Mouse (Mus musculus): ENCODE measurements around the gene Ap3s2. TPM values are rescaled to one million over a fixed set of nuclear protein-coding genes. Genes with fewer than 3 reads are reported as not detected.

Ap3s2 gene
- polyA plus RNA-seq, 1 experiment: 26.4 TPM

DNA sequence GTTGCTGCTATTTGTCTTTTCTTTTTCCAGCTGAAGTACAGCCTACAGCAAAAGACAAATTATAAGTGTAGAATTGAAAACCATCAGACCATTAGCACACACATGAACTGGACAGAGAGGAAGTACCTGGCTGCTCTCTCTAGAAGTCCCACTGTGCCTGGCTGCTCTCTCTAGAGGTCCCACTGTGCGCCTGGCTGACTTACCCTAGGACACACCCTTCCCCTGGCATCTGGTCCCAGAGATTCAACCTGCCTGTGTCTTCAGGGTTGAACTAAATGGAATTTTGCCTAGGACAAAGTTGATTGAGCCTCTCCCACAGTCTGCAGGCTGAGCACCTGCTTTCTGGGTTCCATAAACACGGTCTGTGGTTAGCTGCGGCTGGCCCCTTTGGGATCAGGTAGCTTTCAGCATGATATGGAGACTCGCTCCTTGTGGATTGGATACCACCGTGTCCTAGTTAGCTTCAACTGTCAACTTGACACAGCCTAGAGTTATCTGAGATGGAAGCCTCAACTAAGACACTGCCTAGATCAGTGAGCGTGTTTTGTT is 48.6 kb downstream of the Ap3s2 start:
- no peak overlapping the region for H3K4me3 ChIP-seq (ENCODE audit: insufficient read depth, low read length)
- TF ChIP-seq CTCF (IDR thresholded peaks at IDR 0.05; ENCODE audit: borderline replicate concordance, insufficient read depth, low read length) (no peak), POLR2A (IDR thresholded peaks at IDR 0.05; ENCODE audit: low read depth, low read length) (no peak)
- H3K27ac ChIP-seq (ENCODE audit: insufficient read depth, low read length): no peak overlapping the region
- no peaks in the 10 kb centered on the region for H3K4me1 ChIP-seq (ENCODE audit: control insufficient read depth, insufficient read depth, low read length)

DNA sequence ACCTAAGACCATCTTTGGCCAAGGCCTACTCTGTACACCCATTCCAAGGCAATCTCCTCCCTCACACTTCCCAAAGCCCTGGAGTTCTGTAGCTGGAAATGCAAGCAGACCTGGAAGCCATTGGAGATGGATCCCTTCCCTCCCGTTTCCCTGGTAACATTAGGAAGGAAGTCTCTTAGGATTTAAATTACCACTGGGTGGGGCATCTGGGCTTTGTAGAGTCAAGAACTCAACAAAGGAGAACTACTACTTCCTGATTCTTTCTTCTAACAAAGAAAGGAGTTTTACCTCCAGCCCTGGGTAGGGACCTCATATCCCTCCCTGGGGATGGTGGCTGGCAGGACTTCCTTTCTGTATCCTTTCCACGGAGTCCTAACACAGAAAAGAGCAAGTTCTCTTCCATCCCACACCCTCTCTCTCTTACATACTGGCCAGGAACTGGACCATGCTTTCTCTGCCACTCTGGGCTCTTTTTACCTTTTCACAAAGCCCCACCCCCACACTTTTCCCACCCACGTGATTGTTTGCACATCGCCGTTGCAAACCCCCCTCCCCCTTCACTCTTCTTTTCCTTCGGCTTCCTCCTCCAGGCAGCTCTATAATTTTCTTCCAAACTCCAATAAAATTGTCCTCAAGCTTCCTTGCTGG is 51.3 kb downstream of the Ap3s2 start:
- no peak overlapping the region for H3K4me3 ChIP-seq (ENCODE audit: insufficient read depth, low read length)
- no peak overlapping the region for H3K27ac ChIP-seq (ENCODE audit: insufficient read depth, low read length)
- no peaks in the 10 kb centered on the region for H3K4me1 ChIP-seq (ENCODE audit: control insufficient read depth, insufficient read depth, low read length)
- no peak for TF ChIP-seq POLR2A (IDR thresholded peaks at IDR 0.05; ENCODE audit: low read depth, low read length)
- no peak for TF ChIP-seq CTCF (IDR thresholded peaks at IDR 0.05; ENCODE audit: borderline replicate concordance, insufficient read depth, low read length)

DNA sequence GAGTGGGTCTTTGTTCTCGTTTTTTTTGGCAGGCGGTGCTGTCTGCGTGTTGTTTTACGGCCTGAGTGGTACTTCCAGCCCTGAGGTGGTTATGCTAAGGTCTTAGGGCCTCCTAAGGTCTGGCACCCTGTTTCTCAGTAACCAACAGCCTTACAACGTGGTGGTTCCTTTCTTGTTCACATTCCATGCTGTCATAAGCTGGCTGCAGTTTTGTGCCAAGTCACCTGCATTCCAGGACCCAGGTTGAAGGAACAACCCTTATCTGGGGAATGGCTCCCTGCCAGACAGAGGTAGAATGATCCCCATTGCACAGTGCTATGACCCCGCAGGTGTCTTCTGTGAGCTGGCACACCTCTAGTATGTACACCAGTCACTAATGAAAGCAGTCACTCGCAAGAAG is 52.0 kb downstream of the Ap3s2 start:
- no peak overlapping the region for H3K4me3 ChIP-seq (ENCODE audit: insufficient read depth, low read length)
- no peak for TF ChIP-seq CTCF (IDR thresholded peaks at IDR 0.05; ENCODE audit: borderline replicate concordance, insufficient read depth, low read length)
- TF ChIP-seq POLR2A (IDR thresholded peaks at IDR 0.05; ENCODE audit: low read depth, low read length): no peak
- H3K27ac ChIP-seq (ENCODE audit: insufficient read depth, low read length): no peak overlapping the region
- H3K4me1 ChIP-seq (ENCODE audit: control insufficient read depth, insufficient read depth, low read length): no peaks in the 10 kb centered on the region

DNA sequence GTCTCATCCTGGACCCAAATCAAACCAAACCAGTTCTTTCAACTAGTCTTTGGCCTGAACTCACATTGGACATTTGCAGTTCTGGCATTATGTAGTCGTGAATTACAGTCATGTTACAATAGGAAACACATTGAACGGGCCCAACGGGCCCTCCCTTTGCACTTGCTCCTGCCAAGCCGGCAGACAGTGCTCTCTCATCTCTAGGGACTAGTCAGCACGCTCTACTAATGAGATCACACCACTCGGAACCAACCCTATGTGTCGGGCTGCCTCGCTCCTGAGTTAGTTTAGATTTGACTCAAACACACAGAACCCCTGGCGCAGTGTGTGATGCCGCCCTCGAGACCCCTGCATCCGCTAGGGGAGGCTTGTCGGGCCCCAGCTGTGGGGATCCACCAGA is 52.6 kb downstream of the Ap3s2 start:
- H3K27ac ChIP-seq (ENCODE audit: insufficient read depth, low read length): no peak overlapping the region
- no peak overlapping the region for H3K4me3 ChIP-seq (ENCODE audit: insufficient read depth, low read length)

DNA sequence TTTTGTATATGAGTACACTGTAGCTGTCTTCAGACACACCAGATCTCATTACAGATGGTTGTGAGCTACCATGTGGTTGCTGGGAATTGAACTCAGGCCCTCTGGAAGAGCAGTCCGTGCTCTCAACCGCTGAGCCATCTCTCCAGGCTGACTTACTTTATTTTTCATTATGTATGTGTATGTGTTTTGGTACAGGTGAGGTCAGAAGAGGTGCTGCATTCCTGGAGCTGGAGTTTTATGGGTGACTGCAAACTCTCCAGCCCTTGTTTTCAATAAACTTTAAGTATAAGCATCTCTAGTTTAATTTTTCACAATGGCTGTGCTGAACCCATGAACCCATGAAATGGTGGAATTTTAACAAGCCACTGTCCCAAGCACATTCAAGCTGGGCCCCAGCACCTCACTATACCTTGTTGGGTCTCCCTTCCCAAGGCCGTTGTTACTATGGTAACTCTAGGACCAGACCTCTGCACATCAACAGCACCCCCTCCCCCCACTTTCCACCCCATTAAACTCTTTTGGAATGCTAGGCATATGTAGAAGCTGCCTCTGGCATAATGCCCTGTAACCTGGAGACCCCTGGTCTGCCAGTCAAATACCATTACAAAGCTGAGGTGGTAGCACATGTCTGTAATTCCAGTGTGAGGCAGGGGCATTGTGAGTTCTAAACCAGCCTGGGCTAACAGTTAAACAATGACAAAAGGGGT is 54.0 kb downstream of the Ap3s2 start:
- Histone ChIP-seq H3K4me3 (ENCODE audit: insufficient read depth, low read length) (no peak overlapping the region), H3K27ac (ENCODE audit: insufficient read depth, low read length) (no peak overlapping the region), H3K4me1 (ENCODE audit: control insufficient read depth, insufficient read depth, low read length) (no peaks in the 10 kb centered on the region)
- TF ChIP-seq POLR2A (IDR thresholded peaks at IDR 0.05; ENCODE audit: low read depth, low read length) (no peak), CTCF (IDR thresholded peaks at IDR 0.05; ENCODE audit: borderline replicate concordance, insufficient read depth, low read length) (no peak)

More for the DNA sequence above, 52.6 kb downstream of the Ap3s2 start:
- H3K4me1 ChIP-seq (ENCODE audit: control insufficient read depth, insufficient read depth, low read length): no peaks in the 10 kb centered on the region
- TF ChIP-seq CTCF (IDR thresholded peaks at IDR 0.05; ENCODE audit: borderline replicate concordance, insufficient read depth, low read length) (no peak), POLR2A (IDR thresholded peaks at IDR 0.05; ENCODE audit: low read depth, low read length) (no peak)

DNA sequence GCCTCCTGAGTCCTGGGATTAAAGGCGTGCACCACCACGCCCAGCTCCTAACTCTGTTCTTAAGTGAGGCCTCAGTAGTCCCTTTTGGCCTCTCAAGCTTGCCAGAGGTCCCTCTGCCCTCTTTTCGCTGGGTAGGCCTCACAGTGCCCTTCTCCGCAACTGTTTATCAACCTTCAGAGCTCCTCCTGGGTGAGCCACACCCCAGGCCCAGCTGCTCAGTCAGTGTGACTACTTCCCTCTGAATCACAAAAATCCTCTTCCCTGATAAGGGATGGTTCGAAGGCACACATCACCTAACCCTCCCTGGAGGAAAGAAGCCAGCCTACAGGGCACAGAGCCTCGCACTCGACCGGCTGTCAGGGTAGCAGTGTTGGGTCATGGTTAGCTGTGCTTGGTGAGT is 58.7 kb downstream of the Ap3s2 start:
- Histone ChIP-seq H3K4me1 (ENCODE audit: control insufficient read depth, insufficient read depth, low read length) (no peaks in the 10 kb centered on the region), H3K4me3 (ENCODE audit: insufficient read depth, low read length) (no peak overlapping the region), H3K27ac (ENCODE audit: insufficient read depth, low read length) (no peak overlapping the region)
- TF ChIP-seq POLR2A (IDR thresholded peaks at IDR 0.05; ENCODE audit: low read depth, low read length) (no peak), CTCF (IDR thresholded peaks at IDR 0.05; ENCODE audit: borderline replicate concordance, insufficient read depth, low read length) (no peak)

DNA sequence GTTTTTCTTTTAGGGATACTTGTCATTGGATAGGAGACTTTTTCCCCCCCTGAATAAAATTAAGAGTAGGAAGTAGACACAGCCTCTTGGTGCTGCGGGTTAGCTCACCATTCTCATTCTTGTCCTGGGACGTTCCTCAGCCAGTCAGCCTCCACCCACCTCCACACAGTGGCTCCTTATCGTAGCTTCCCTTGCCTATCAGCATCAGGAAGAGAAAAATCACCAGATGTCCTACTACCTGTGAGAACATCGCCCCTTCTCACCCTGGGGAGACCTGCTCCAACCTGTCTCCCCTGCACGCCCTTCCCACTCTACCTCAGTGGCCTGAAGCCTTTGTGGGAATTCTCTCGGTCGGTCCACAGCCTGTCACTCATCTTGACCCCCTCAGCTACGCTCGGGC is 59.6 kb downstream of the Ap3s2 start, which contains the start of gene Anpep:
Anpep (minus strand) TSS at position 249 of the 400 bp plus-strand sequence.
- Histone ChIP-seq H3K4me3 (ENCODE audit: insufficient read depth, low read length) (no peak within 1 kb of the TSS), H3K4me1 (ENCODE audit: control insufficient read depth, insufficient read depth, low read length) (no peaks in the 10 kb centered on the region), H3K27ac (ENCODE audit: insufficient read depth, low read length) (no peak within 1 kb of the TSS)
- TF ChIP-seq CTCF (IDR thresholded peaks at IDR 0.05; ENCODE audit: borderline replicate concordance, insufficient read depth, low read length) (no peak), POLR2A (IDR thresholded peaks at IDR 0.05; ENCODE audit: low read depth, low read length) (no peak)

DNA sequence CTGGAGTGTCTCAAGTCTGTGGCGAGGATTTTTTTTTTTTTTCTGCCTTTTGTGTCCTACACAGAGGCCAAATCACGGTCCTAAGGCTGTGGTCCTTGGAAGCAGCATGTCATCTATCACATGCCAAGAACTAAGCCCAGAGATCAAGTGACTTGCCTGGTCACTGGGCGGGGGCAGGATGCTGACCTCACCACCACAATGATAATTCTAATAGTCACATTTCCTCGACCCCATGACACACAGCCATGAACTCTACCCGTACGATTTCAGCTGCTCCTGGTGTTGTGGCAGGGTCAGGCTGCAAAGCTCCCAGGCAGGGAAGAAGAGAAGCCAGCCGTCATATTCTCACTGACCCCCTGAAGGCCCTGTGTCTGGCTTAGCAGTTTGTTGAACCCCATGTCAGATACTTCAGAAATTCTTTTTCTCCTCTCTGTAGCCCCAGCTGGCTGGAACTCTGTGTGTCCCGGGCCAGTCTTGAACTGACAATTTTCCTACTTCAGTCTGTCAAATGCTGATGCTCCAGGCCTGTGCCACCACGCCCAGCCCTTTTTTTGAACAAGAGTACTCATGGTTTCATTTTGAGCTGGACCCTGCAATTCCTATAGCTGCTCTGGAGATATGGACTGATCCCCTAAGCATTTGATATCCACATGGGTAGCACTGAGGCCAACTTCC is 61.4 kb downstream of the Ap3s2 start:
- TF ChIP-seq CTCF (IDR thresholded peaks at IDR 0.05; ENCODE audit: borderline replicate concordance, insufficient read depth, low read length) (no peak), POLR2A (IDR thresholded peaks at IDR 0.05; ENCODE audit: low read depth, low read length) (no peak)

DNA sequence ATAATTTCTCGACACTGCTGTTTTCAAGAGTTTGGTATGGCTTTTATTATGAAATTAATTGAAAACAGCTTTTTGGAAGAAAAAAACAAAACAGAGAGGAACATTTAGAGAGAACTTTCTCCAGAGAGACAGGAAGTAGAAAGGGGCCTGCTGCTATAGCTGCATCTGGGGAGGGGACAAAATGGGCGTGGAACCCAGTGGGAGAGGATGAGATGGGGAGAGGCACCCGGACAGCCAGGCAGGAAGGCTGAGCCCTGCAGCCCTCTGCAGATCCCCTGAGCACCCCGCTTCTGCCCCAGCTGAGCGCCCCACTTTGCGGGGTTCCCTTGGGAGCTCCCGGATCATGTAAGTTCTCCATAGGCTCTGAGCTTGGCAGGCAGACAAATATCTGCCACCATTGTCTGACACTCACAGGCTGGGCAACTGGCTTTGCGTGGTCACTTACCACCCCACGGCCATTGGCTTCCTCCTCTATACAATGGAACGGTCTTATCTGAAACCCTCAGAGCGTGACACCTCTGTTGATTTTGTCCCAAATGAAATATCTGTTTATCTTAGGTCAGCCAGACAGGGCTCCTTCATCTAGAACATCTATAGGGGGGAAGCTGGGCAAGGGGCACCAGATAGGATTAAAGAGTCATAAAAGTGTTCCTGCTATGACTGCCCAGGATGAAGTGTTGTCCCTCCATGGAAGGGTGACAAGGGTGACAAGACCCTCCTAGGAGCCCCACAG is 62.1 kb downstream of the Ap3s2 start:
- no peak overlapping the region for H3K4me3 ChIP-seq (ENCODE audit: insufficient read depth, low read length)
- H3K4me1 ChIP-seq (ENCODE audit: control insufficient read depth, insufficient read depth, low read length): no peaks in the 10 kb centered on the region
- no peak overlapping the region for H3K27ac ChIP-seq (ENCODE audit: insufficient read depth, low read length)
- TF ChIP-seq CTCF (IDR thresholded peaks at IDR 0.05; ENCODE audit: borderline replicate concordance, insufficient read depth, low read length) (no peak), POLR2A (IDR thresholded peaks at IDR 0.05; ENCODE audit: low read depth, low read length) (no peak)

More for the DNA sequence above, 61.4 kb downstream of the Ap3s2 start:
- Histone ChIP-seq H3K4me1 (ENCODE audit: control insufficient read depth, insufficient read depth, low read length) (no peaks in the 10 kb centered on the region), H3K27ac (ENCODE audit: insufficient read depth, low read length) (no peak overlapping the region), H3K4me3 (ENCODE audit: insufficient read depth, low read length) (no peak overlapping the region)

All from embryonic fibroblast, embryonic 13.5 days (primary cell).